Mouse (Mus musculus) bone marrow macrophage, adult 2 months (primary cell): Measurements from ENCODE around the gene Phox2a. TPM values are rescaled to one million over a fixed set of nuclear protein-coding genes. Genes with fewer than 3 reads are reported as not detected.
A peak's percentile ranks its signal among the peaks of the same experiment; 100 is the strongest.

Experiments
- H3K27ac ChIP-seq: 2 replicates; pipeline ENCODE4 v1.5.1; 2012; ENCODE audit warnings: low read depth, low read length; ENCODE audit not compliant: insufficient read depth
- H3K4me1 ChIP-seq: 2 replicates; pipeline ENCODE4 v1.6.1; 2012; ENCODE audit warnings: low read length; ENCODE audit not compliant: control insufficient read depth, insufficient read depth
- H3K4me3 ChIP-seq: 2 replicates; pipeline ENCODE4 v1.5.1; 2012; ENCODE audit warnings: mild to moderate bottlenecking, low read length, moderate library complexity; ENCODE audit not compliant: insufficient read depth
- CTCF ChIP-seq: IDR thresholded peaks from 2 replicates; pipeline ENCODE4 v1.5.1; 2012; ENCODE audit warnings: low read depth, mild to moderate bottlenecking, low read length, moderate library complexity
- POLR2A ChIP-seq: IDR thresholded peaks from 2 replicates; pipeline ENCODE4 v1.6.1; 2012; ENCODE audit warnings: mild to moderate bottlenecking, low read depth, low read length, borderline replicate concordance
- polyA plus RNA-seq: library from polyadenylated mRNA; stranded (reverse); fragments of >200 nt; gene quantifications from 2 replicates; pipeline ENCODE4 v1.2.4, GENCODE M21; 2012; ENCODE audit not compliant: missing spikeins, insufficient read depth, insufficient read length

Phox2a gene
- polyA plus RNA-seq, 1 experiment = not detected

GRCm38 (mm10) chr7:101823758-101824630 lies 5.9 kb downstream of the Phox2a start:
- Histone ChIP-seq H3K4me1 (peaks cover 3% of the 10 kb centered on the region; the same call in 1 of the 2 replicates), H3K27ac (no peak overlapping the region), H3K4me3 (no peak overlapping the region)
- TF ChIP-seq POLR2A (no peak), CTCF (no peak)

DNA sequence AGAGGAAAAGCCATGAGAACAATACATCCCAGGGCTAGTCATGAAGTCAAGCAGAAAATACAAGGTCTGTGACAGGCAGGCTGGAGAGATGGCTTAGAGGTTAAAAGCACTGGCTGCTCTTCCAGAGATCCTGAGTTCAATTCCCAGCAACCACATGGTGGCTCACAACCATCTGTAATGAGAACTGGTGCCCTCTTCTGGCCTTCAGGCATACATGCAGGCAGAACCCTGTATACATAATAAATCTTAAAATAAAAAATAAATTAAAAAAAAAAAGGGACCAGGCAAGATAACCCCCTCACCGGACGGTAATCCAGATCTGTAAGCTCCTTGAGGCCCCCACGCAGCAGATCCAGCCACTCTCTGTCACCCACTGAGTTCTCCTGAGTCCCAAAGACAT lies 12.3 kb downstream of the Phox2a start:
- Histone ChIP-seq H3K27ac (no peak overlapping the region), H3K4me1 (peaks cover 9% of the 10 kb centered on the region), H3K4me3 (no peak overlapping the region)
- no peak for TF ChIP-seq POLR2A
- TF ChIP-seq CTCF = peak; percentile 16; the same call in 1 of the 2 replicates

DNA sequence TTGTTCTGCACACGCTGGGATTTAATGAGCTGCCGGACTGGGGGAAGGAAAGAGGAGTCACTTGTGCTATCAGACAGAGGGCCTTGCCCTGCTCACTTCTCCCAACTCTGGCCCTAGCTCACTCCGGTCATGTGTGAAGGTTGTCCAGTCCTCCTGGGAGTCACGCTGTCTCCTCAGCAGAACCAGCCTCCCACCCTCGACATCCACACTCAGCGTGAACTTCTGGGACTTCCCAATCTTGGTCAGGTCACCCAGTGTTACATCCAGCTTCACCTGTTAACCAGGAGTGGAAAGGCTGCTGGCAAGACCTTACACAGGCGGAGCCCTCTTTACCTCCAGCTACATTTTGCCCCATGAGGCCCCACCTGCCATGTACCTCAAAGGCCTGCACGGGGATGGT lies 13.3 kb downstream of the Phox2a start:
- TF ChIP-seq POLR2A (no peak), CTCF (no peak)
- H3K27ac ChIP-seq = no peak overlapping the region
- no peak overlapping the region for H3K4me3 ChIP-seq
- H3K4me1 ChIP-seq = peaks cover 11% of the 10 kb centered on the region

- no peak overlapping the region for H3K4me3 ChIP-seq
- no peak overlapping the region for H3K27ac ChIP-seq
- TF ChIP-seq POLR2A (no peak), CTCF (no peak)
- peaks cover 11% of the 10 kb centered on the region for H3K4me1 ChIP-seq
Measured at GRCm38 (mm10) chr7:101832372-101832771, 14.3 kb downstream of the Phox2a start.

DNA sequence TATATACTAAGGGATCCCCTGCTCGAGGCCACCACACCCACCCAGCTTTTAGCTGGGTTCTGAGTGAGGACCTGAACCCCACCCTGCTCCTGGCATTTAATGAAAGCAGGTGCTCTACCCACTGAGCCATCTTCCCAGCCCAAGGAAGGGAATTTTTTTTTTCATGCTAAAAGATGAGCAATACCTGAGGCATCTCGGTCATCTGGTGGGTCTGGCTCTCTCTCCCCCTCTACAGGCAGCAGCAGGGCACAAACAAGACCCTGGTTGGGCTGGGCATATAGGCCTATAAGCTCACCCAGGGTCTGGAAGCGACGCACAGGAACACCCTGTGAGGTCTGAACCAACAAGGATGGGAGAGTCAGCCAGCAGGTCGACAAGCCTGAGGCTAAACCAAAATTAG lies 15.2 kb downstream of the Phox2a start:
- TF ChIP-seq CTCF (no peak), POLR2A (no peak)
- Histone ChIP-seq H3K27ac (no peak overlapping the region), H3K4me1 (peaks cover 12% of the 10 kb centered on the region), H3K4me3 (no peak overlapping the region)

DNA sequence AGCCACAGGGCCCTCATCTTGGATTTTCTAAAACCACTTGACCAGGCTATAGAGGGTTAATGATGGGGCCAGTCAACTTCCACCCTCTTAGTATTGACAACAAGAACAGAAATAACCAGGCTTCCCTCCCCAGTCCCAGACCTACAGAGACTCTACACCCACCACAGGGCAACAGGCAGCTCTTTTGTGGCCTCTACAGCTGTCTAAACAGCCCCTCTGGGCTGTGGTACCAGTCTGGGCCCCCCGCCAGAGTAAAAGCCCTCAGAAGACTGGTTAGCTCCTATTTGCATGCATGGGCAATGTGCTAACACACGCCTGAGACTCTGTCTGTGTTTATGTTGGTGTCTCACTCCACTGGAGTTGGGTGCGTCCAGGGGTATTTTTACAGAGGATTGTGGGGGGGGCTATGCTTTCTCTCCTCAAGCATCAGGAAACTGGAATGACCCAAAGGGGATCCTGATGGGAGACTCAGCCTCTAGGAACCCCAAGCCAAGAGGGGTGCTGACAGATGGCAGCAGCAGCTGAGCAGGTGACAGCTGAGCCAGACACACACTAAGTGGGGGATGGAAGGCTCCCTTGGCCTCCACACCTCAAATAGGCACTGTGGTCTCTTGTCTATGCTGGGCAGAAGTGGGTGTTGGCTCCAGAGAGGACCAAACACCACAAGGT lies 15.9 kb downstream of the Phox2a start:
- Histone ChIP-seq H3K27ac (no peak overlapping the region), H3K4me3 (no peak overlapping the region), H3K4me1 (peaks cover 19% of the 10 kb centered on the region)
- TF ChIP-seq POLR2A = no peak
- no peak for TF ChIP-seq CTCF

DNA sequence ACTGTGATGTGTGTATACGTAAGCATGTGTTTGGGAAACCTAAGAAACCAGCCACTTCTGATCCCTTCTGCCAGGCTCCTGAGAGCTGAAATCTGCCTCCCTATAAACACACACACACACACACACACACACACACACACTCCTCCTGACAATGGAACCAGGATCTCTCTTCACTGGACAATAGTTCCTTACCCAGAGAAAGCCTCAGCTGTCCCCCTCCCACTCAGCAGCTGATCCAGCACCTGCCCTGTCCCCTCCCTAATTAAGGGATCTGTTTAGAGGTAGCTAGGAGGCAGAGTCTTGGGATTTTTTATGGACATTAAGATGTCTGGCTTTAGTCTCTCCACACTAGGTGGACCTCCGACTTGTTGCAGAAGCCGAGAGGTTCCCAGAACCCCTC lies 16.8 kb downstream of the Phox2a start:
- peak overlapping the region; percentile 70; the same call in 1 of the 2 replicates for H3K4me3 ChIP-seq
- no peak overlapping the region for H3K27ac ChIP-seq
- TF ChIP-seq POLR2A (no peak), CTCF (no peak)
- peaks cover 25% of the 10 kb centered on the region for H3K4me1 ChIP-seq

GRCm38 (mm10) chr7:101835457-101836109 lies 17.5 kb downstream of the Phox2a start:
- TF ChIP-seq CTCF = peak; percentile 12; the same call in 1 of the 2 replicates
- no peak for TF ChIP-seq POLR2A
- Histone ChIP-seq H3K4me3 (peak overlapping the region; percentile 70), H3K4me1 (peaks cover 32% of the 10 kb centered on the region), H3K27ac (peak overlapping the region; percentile 77)

GRCm38 (mm10) chr7:101836271-101837153 lies 18.4 kb downstream of the Phox2a start:
- Histone ChIP-seq H3K27ac (peak overlapping the region; percentile 86), H3K4me3 (peak overlapping the region; percentile 70), H3K4me1 (peaks cover 32% of the 10 kb centered on the region)
- no peak for TF ChIP-seq POLR2A
- no peak for TF ChIP-seq CTCF
